Mouse (Mus musculus): ENCODE measurements at regions not wholly inside any gene's neighbourhood (a gene's known extent, or its start where the extent isn't known, plus 50 kb on each side); places are given as distances from the start of the nearest gene placed in this dataset.

- no peak for DNase-seq (ENCODE audit: low spot score in 2 of 2)
Measured at GRCm38 (mm10) chr16:76183556-76183955, 161.5 kb upstream of the Samsn1 start.

GRCm38 (mm10) chr16:76183105-76183504, 161.0 kb upstream of the Samsn1 start:
- DNase-seq (ENCODE audit: low spot score in 2 of 2) = no peak

- DNase-seq (ENCODE audit: low spot score in 2 of 2) = no peak
Measured at GRCm38 (mm10) chr16:76181596-76181995, 159.5 kb upstream of the Samsn1 start.

GRCm38 (mm10) chr16:76167651-76168050, 145.6 kb upstream of the Samsn1 start:
- DNase-seq (ENCODE audit: low spot score in 2 of 2) = no peak

- DNase-seq (ENCODE audit: low spot score in 2 of 2) = no peak
Measured at GRCm38 (mm10) chr16:76160879-76161278, 138.8 kb upstream of the Samsn1 start.

- DNase-seq (ENCODE audit: low spot score in 2 of 2) = no peak
Measured at GRCm38 (mm10) chr16:76158585-76158984, 136.5 kb upstream of the Samsn1 start.

GRCm38 (mm10) chr16:76153766-76154525, 131.9 kb upstream of the Samsn1 start:
- DNase-seq (ENCODE audit: low spot score in 2 of 2) = no peak

- no peak for DNase-seq (ENCODE audit: low spot score in 2 of 2)
Measured at GRCm38 (mm10) chr16:76149581-76149980, 127.5 kb upstream of the Samsn1 start.

GRCm38 (mm10) chr16:76133892-76134291, 111.8 kb upstream of the Samsn1 start:
- no peak for DNase-seq (ENCODE audit: low spot score in 2 of 2)

- no peak for DNase-seq (ENCODE audit: low spot score in 2 of 2)
Measured at GRCm38 (mm10) chr16:76130486-76130885, 108.4 kb upstream of the Samsn1 start.

GRCm38 (mm10) chr16:76129982-76130381, 107.9 kb upstream of the Samsn1 start:
- peak in 1 of 2 experiments; percentile 16 for DNase-seq (ENCODE audit: low spot score in 2 of 2)

- no peak for DNase-seq (ENCODE audit: low spot score in 2 of 2)
Measured at GRCm38 (mm10) chr16:76123021-76123384, 100.9 kb upstream of the Samsn1 start.

- no peak for DNase-seq (ENCODE audit: low spot score in 2 of 2)
Measured at GRCm38 (mm10) chr16:76122172-76123020, 100.3 kb upstream of the Samsn1 start.

GRCm38 (mm10) chr16:76120712-76121111, 98.6 kb upstream of the Samsn1 start:
- no peak for DNase-seq (ENCODE audit: low spot score in 2 of 2)

- DNase-seq (ENCODE audit: low spot score in 2 of 2) = no peak
Measured at GRCm38 (mm10) chr16:76110383-76110782, 88.3 kb upstream of the Samsn1 start.

GRCm38 (mm10) chr16:76108464-76108863, 86.4 kb upstream of the Samsn1 start:
- no peak for DNase-seq (ENCODE audit: low spot score in 2 of 2)

GRCm38 (mm10) chr16:76104673-76105072, 82.6 kb upstream of the Samsn1 start:
- no peak for DNase-seq (ENCODE audit: low spot score in 2 of 2)

- no peak for DNase-seq (ENCODE audit: low spot score in 2 of 2)
Measured at GRCm38 (mm10) chr16:76101773-76102172, 79.7 kb upstream of the Samsn1 start.

- DNase-seq (ENCODE audit: low spot score in 2 of 2) = no peak
Measured at GRCm38 (mm10) chr16:76097808-76098207, 75.7 kb upstream of the Samsn1 start.

GRCm38 (mm10) chr16:76096363-76096762, 74.3 kb upstream of the Samsn1 start:
- no peak for DNase-seq (ENCODE audit: low spot score in 2 of 2)

- DNase-seq (ENCODE audit: low spot score in 2 of 2) = no peak
Measured at GRCm38 (mm10) chr16:76085363-76085762, 63.3 kb upstream of the Samsn1 start.

GRCm38 (mm10) chr16:76082465-76082864, 60.4 kb upstream of the Samsn1 start:
- no peak for DNase-seq (ENCODE audit: low spot score in 2 of 2)
